Mouse (Mus musculus) lung, postnatal 25 days (tissue): ENCODE results near the gene Myl7.
"Not testable (repeated sequence)": the region's sequence is repeated elsewhere in the genome, so short reads cannot be mapped to it uniquely, and the experiment has no call there.

ENCODE experiments used
- DNase-seq: peaks from one replicate; pipeline ENCODE4 v3.0.0; 2022; ENCODE audit warnings: low spot score

Myl7 gene

GRCm38 (mm10) chr11:5903844-5904243, 5.3 kb upstream of the Myl7 start:
- no peak for DNase-seq

DNA sequence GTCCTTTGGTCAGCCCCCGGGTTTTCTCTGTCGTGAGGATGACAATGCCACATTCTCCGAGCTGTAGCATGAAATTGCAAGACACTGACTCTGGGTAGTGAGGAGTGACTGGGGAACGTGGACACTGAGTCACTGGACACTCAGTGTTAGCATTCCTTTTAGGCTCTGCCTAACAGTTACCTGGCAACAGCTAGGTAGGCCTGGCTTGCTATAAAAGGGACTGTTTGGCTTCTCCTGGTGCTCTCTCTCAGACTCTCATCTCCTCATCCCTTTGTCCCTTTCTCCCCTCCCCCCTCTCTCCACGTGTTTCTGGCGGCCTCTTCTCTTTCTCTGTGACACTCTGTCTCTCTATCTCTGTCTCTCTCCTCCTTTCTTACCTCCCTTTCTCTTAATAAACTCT, 3.8 kb upstream of the Myl7 start:
- no peak for DNase-seq

GRCm38 (mm10) chr11:5901950-5902349, 3.4 kb upstream of the Myl7 start:
- DNase-seq, result no peak

- no peak for DNase-seq
Observed at GRCm38 (mm10) chr11:5901320-5901719, 2.7 kb upstream of the Myl7 start.

DNA sequence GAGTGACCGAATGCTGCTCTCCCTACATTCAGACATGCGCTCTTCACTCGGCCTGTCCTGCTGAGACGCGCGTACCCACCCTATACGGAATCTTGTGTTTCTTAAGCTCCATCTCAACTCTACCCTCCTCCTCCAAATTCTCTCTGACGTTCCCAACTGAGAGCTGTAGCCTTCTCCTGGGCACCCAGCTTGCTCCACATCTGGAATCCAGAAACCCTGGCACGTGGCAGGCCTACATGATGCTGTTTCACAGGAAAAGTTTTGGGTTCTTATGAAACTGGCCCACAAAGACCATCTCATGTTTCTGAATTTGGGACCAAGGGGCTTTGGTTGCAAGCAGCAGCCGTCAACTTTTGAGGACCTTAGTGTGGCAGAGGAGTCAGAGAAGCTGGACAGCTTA, 704 bp upstream of the Myl7 start:
- no peak for DNase-seq

GRCm38 (mm10) chr11:5897839-5898238, 743 bp downstream of the Myl7 start:
- no peak for DNase-seq

GRCm38 (mm10) chr11:5897230-5897629, 1.4 kb downstream of the Myl7 start:
- no peak for DNase-seq

DNA sequence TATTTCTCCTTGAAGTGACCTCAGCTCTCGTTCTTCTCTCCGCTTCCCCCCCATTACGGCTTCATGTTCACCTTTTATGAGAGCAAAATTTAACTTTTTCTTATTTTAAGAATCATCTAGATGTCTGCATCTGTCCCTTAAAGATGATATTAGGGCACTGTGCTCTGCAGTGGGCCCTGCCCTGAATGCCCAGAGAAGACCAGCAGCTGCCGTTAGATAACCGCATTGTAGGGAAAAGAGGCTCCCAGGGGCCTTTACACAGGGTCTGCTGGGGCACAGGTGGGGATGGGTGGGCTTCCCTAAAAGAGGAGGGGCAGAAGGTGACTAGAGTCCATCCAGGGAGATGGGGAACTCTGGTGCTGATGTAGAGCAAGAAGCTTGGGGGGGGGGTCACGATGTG, 4.8 kb downstream of the Myl7 start:
- no peak for DNase-seq

- no peak for DNase-seq
Observed at GRCm38 (mm10) chr11:5892810-5893368, 5.7 kb downstream of the Myl7 start.

GRCm38 (mm10) chr11:5892151-5892591, 6.4 kb downstream of the Myl7 start:
- DNase-seq, result peak; percentile 35

DNA sequence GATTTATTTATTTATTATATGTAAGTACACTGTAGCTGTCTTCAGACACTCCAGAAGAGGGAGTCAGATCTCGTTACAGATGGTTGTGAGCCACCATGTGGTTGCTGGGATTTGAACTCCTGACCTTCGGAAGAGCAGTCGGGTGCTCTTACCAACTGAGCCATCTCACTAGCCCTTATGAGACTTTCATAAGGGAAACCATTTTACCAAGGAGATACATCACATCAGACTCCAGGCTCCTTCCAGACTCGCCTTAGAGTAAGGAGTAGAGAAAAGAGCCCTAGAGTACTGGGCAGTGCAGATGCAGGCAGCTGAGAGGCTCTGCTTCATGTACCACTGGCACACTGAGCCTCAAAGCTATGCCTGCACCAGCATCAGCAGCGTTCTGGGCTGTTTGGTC, 10.0 kb downstream of the Myl7 start:
- not testable (repeated sequence) for DNase-seq

DNA sequence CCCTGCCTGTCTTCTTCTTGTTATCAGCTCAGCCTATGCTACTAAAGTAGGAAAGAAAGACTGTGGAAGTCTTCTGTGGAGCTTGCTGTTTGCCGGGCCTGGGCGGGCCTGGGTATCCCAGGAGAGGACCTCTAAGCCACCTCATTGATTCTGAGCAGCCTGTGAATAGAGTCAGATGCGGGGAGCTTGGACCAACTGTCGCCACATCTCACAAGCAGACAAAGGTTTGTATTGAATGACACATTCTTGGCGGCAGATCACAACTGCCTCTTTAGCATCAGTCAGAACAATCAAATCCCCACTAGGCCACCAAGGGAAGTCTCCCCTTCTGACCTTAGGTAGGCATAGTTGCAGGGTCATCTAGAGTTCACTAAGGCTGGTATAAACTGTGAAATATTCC, 11.3 kb downstream of the Myl7 start:
- DNase-seq, result no peak

GRCm38 (mm10) chr11:5886187-5886586, 12.4 kb downstream of the Myl7 start:
- peak; percentile 73 for DNase-seq

GRCm38 (mm10) chr11:5882518-5882917, 16.1 kb downstream of the Myl7 start:
- no peak for DNase-seq

- DNase-seq, result peak; percentile 62
Observed at GRCm38 (mm10) chr11:5879905-5880304, 18.7 kb downstream of the Myl7 start.

GRCm38 (mm10) chr11:5878661-5879060, 19.9 kb downstream of the Myl7 start:
- no peak for DNase-seq

GRCm38 (mm10) chr11:5877921-5878526, 20.6 kb downstream of the Myl7 start, which contains the start of gene Pold2:
Pold2 (minus strand) TSS chr11:5878292.
- peak; percentile 99 for DNase-seq

DNA sequence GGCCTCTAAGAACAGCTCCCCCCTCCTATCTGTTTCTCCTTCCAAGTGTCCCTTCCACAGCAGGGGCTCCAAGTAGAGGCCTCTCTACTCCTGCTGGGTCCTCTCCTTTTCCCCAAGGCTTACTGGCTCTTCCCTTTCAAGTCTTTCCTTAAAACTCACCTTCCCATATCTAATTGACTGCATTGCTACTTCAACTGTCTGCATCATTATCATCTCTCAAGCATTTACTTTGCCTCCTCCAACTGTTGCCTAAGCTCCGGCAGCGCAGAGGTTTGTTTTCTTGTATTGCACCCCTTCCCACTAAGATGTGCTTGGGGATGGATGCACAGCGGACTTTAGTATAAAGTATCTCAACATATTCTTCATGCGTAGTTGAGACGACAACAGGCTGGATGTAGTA, 21.2 kb downstream of the Myl7 start:
- no peak for DNase-seq

GRCm38 (mm10) chr11:5873192-5873591, 25.4 kb downstream of the Myl7 start:
- DNase-seq, result no peak

DNA sequence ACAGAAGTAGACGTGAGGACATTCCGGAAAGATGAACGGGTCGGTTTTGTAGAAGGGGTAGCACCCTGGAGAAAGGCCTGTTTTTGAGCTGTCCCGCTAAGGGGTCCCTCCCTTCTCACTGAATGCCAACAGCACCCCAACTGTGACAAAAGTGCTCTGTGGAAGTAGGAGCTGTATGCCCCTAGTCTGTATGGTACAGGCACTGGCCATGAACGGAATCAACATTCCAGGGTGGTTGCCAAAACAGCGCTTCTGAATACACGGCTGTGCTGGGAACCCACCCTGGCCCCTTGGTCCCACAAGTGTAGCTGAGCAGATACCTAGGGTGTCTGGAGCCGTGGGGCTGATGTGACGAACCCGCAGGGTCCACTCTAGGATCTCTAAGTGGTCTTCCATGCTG, 25.9 kb downstream of the Myl7 start:
- DNase-seq, result no peak

DNA sequence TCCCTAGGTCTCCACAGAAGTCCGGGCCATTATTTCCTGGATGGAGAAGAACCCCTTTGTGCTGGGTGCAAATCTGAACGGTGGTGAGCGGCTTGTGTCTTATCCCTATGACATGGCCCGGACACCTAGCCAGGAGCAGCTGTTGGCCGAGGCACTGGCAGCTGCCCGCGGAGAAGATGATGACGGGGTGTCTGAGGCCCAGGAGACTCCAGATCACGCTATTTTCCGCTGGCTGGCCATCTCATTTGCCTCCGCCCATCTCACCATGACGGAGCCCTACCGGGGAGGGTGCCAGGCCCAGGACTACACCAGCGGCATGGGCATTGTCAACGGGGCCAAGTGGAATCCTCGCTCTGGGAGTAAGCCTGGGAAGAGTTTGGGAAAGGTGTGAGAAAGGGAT, 28.5 kb downstream of the Myl7 start:
- DNase-seq, result no peak

- no peak for DNase-seq
Observed at GRCm38 (mm10) chr11:5869331-5869730, 29.3 kb downstream of the Myl7 start.

GRCm38 (mm10) chr11:5868324-5868723, 30.3 kb downstream of the Myl7 start:
- no peak for DNase-seq

- DNase-seq, result no peak
Observed at GRCm38 (mm10) chr11:5867196-5867595, 31.4 kb downstream of the Myl7 start.
